Mouse (Mus musculus) hindbrain, embryonic 16.5 days (tissue): ENCODE measurements around the gene Tent4b. TPM values are rescaled to one million over a fixed set of nuclear protein-coding genes. Genes with fewer than 3 reads are reported as not detected.

Experiments used
- ATAC-seq: fragments of 200-750 bp; cut with Nextera tagmentation; 2 replicates; pipeline ENCODE4 v1.8.0; 2017; ENCODE audit warnings: moderate TSS enrichment, moderate library complexity
- H3K27ac ChIP-seq: fragments of 300-500 bp; sonication (generic); 2 replicates; pipeline ENCODE4 v1.5.1; 2014; ENCODE audit warnings: low read depth, mild to moderate bottlenecking, control low read depth, low read length, moderate library complexity
- H3K27me3 ChIP-seq: fragments of 300-500 bp; sonication (generic); replicated peaks from 2 replicates; pipeline ENCODE4 v1.6.1; 2014; ENCODE audit warnings: low read length; ENCODE audit not compliant: control insufficient read depth, insufficient read depth
- H3K36me3 ChIP-seq: fragments of 300-500 bp; sonication (generic); 2 replicates; pipeline ENCODE4 v1.6.1; 2014; ENCODE audit warnings: mild to moderate bottlenecking, low read length, moderate library complexity, mixed read lengths; ENCODE audit not compliant: control insufficient read depth, insufficient read depth
- H3K4me1 ChIP-seq: fragments of 300-500 bp; sonication (generic); 2 replicates; pipeline ENCODE4 v1.6.1; 2014; ENCODE audit warnings: low read depth, low read length; ENCODE audit not compliant: control insufficient read depth, insufficient read depth
- H3K4me2 ChIP-seq: fragments of 300-500 bp; sonication (generic); 2 replicates; pipeline ENCODE4 v1.6.1; 2014; ENCODE audit warnings: mild to moderate bottlenecking, low read length, control low read depth, moderate library complexity
- H3K4me3 ChIP-seq: fragments of 300-500 bp; sonication (generic); 2 replicates; pipeline ENCODE4 v1.5.1; 2014; ENCODE audit warnings: mild to moderate bottlenecking, low read length, control low read depth, moderate library complexity
- H3K9ac ChIP-seq: fragments of 300-500 bp; sonication (generic); 2 replicates; pipeline ENCODE4 v1.6.1; 2014; ENCODE audit warnings: low read depth, mild to moderate bottlenecking, control low read depth, low read length, moderate library complexity
- H3K9me3 ChIP-seq: fragments of 300-500 bp; sonication (generic); 2 replicates; pipeline ENCODE4 v1.6.1; 2014; ENCODE audit warnings: mild to moderate bottlenecking, low read length, moderate library complexity; ENCODE audit not compliant: control insufficient read depth
- WGBS: fragments of 180-500 bp; shearing (Covaris S2); extraction: QIAGEN DNeasy Blood & Tissue Kit; methylation state at CpG from one replicate; pipeline ENCODE4 v1.1.7; 2014; 5-methylcytosine and 5-hydroxymethylcytosine counted together
- polyA plus RNA-seq: library from polyadenylated mRNA; unstranded; fragments of >200 nt; fragmentation: Nextera tagmentation; extraction: Ambion mirVana; gene quantifications from 2 replicates; pipeline ENCODE4 v1.2.1, GENCODE M21; 2015

Gene Tent4b
- polyA plus RNA-seq, 1 experiment from 2014 or later: 7.7 TPM

GRCm38 (mm10) chr8:88252791-88253190 is 53.8 kb downstream of the Tent4b start:
- H3K36me3 ChIP-seq: peaks cover 4% of the 10 kb centered on the region; the same call in 1 of the 2 replicates

GRCm38 (mm10) chr8:88254957-88255356 is 55.9 kb downstream of the Tent4b start:
- no peak overlapping the region for H3K4me2 ChIP-seq
- H3K9ac ChIP-seq: no peak overlapping the region
- no peaks in the 10 kb centered on the region for H3K9me3 ChIP-seq
- no peak overlapping the region for H3K4me3 ChIP-seq
- H3K4me1 ChIP-seq: no peaks in the 10 kb centered on the region
- 88% methylated on average over 7 of the region's 7 CpGs for WGBS
- peaks cover 4% of the 10 kb centered on the region; the same call in 1 of the 2 replicates for H3K36me3 ChIP-seq
- H3K27me3 ChIP-seq: no peaks in the 10 kb centered on the region
- no peak for ATAC-seq
- H3K27ac ChIP-seq: no peak overlapping the region

More at GRCm38 (mm10) chr8:88252791-88253190, 53.8 kb downstream of the Tent4b start:
- WGBS: 85% methylated on average over 3 of the region's 3 CpGs
- no peak overlapping the region for H3K27ac ChIP-seq
- no peak overlapping the region for H3K4me2 ChIP-seq
- no peaks in the 10 kb centered on the region for H3K9me3 ChIP-seq
- H3K4me1 ChIP-seq: no peaks in the 10 kb centered on the region
- ATAC-seq: no peak
- H3K9ac ChIP-seq: no peak overlapping the region
- no peaks in the 10 kb centered on the region for H3K27me3 ChIP-seq
- no peak overlapping the region for H3K4me3 ChIP-seq

- H3K9me3 ChIP-seq: no peaks in the 10 kb centered on the region
- peaks cover 8% of the 10 kb centered on the region for H3K36me3 ChIP-seq
- no peak overlapping the region for H3K27ac ChIP-seq
- no peak overlapping the region for H3K4me2 ChIP-seq
- WGBS: 44% methylated on average over 6 of the region's 6 CpGs
- no peaks in the 10 kb centered on the region for H3K4me1 ChIP-seq
- ATAC-seq: no peak
- H3K9ac ChIP-seq: no peak overlapping the region
- H3K27me3 ChIP-seq: no peaks in the 10 kb centered on the region
- H3K4me3 ChIP-seq: no peak overlapping the region
Measured at GRCm38 (mm10) chr8:88258024-88258423, 59.0 kb downstream of the Tent4b start.

- ATAC-seq: no peak
- no peaks in the 10 kb centered on the region for H3K27me3 ChIP-seq
- H3K9ac ChIP-seq: no peak overlapping the region
- no peaks in the 10 kb centered on the region for H3K9me3 ChIP-seq
- WGBS: 63% methylated on average over 11 of the region's 11 CpGs
- H3K4me1 ChIP-seq: no peaks in the 10 kb centered on the region
- no peak overlapping the region for H3K4me3 ChIP-seq
- peaks cover 8% of the 10 kb centered on the region for H3K36me3 ChIP-seq
- H3K27ac ChIP-seq: no peak overlapping the region
- H3K4me2 ChIP-seq: no peak overlapping the region
Measured at GRCm38 (mm10) chr8:88258544-88258943, 59.5 kb downstream of the Tent4b start.

- ATAC-seq: no peak
- Histone ChIP-seq H3K9ac (no peak overlapping the region), H3K9me3 (no peaks in the 10 kb centered on the region), H3K27me3 (no peaks in the 10 kb centered on the region), H3K36me3 (peaks cover 5% of the 10 kb centered on the region), H3K4me3 (no peak overlapping the region), H3K4me1 (no peaks in the 10 kb centered on the region), H3K4me2 (no peak overlapping the region), H3K27ac (no peak overlapping the region)
- 90% methylated on average over 7 of the region's 7 CpGs for WGBS
Measured at GRCm38 (mm10) chr8:88260466-88260980, 61.5 kb downstream of the Tent4b start.

GRCm38 (mm10) chr8:88262831-88263635 is 64.0 kb downstream of the Tent4b start:
- H3K9ac ChIP-seq: no peak overlapping the region
- no peak overlapping the region; the same call in 1 of the 2 replicates for H3K27ac ChIP-seq
- H3K4me1 ChIP-seq: no peaks in the 10 kb centered on the region
- no peak overlapping the region for H3K4me3 ChIP-seq
- ATAC-seq: no peak
- no peaks in the 10 kb centered on the region for H3K9me3 ChIP-seq
- WGBS: 43% methylated on average over 14 of the region's 14 CpGs
- peaks cover 5% of the 10 kb centered on the region for H3K36me3 ChIP-seq
- no peaks in the 10 kb centered on the region for H3K27me3 ChIP-seq
- H3K4me2 ChIP-seq: no peak overlapping the region

GRCm38 (mm10) chr8:88265511-88265910 is 66.5 kb downstream of the Tent4b start:
- H3K36me3 ChIP-seq: peaks cover 2% of the 10 kb centered on the region; the same call in 1 of the 2 replicates
- WGBS: 11% methylated on average over 2 of the region's 2 CpGs
- no peak for ATAC-seq
- no peak overlapping the region for H3K4me2 ChIP-seq
- no peaks in the 10 kb centered on the region for H3K4me1 ChIP-seq
- no peak overlapping the region for H3K4me3 ChIP-seq
- no peak overlapping the region for H3K9ac ChIP-seq
- no peak overlapping the region for H3K27ac ChIP-seq
- no peaks in the 10 kb centered on the region for H3K9me3 ChIP-seq
- H3K27me3 ChIP-seq: no peaks in the 10 kb centered on the region

GRCm38 (mm10) chr8:88266170-88266800 is 67.3 kb downstream of the Tent4b start:
- Histone ChIP-seq H3K4me2 (no peak overlapping the region), H3K9ac (no peak overlapping the region), H3K4me1 (no peaks in the 10 kb centered on the region), H3K4me3 (no peak overlapping the region), H3K9me3 (no peaks in the 10 kb centered on the region), H3K27me3 (no peaks in the 10 kb centered on the region), H3K36me3 (no peaks in the 10 kb centered on the region), H3K27ac (no peak overlapping the region)
- ATAC-seq: no peak
- WGBS: 56% methylated on average over 10 of the region's 10 CpGs

GRCm38 (mm10) chr8:88266801-88267403 is 67.9 kb downstream of the Tent4b start:
- H3K4me1 ChIP-seq: no peaks in the 10 kb centered on the region
- ATAC-seq: no peak
- WGBS: 90% methylated on average over 14 of the region's 14 CpGs
- no peak overlapping the region for H3K4me2 ChIP-seq
- H3K36me3 ChIP-seq: no peaks in the 10 kb centered on the region
- no peak overlapping the region for H3K4me3 ChIP-seq
- H3K27ac ChIP-seq: no peak overlapping the region
- peaks cover 4% of the 10 kb centered on the region; the same call in 1 of the 2 replicates for H3K27me3 ChIP-seq
- H3K9me3 ChIP-seq: no peaks in the 10 kb centered on the region
- no peak overlapping the region for H3K9ac ChIP-seq
